Mouse (Mus musculus) frontal cortex, postnatal 36 days (tissue): ENCODE results near the gene Hoxb1.

ENCODE experiments used
- DNase-seq, 2 experiments: peaks; one replicate each; pipeline ENCODE4 v3.0.0; 2022; ENCODE audit warnings: low spot score in 2 of 2

Hoxb1 gene

GRCm38 (mm10) chr11:96350341-96350624, 15.3 kb upstream of the Hoxb1 start, which contains the start of gene Hoxb2:
Gene Hoxb2, plus strand, starts transcription at chr11:96350525.
- DNase-seq = no peak

- DNase-seq = no peak
Measured at GRCm38 (mm10) chr11:96350791-96351190, 14.8 kb upstream of the Hoxb1 start.

- no peak for DNase-seq
Measured at GRCm38 (mm10) chr11:96351312-96351711, 14.2 kb upstream of the Hoxb1 start.

- DNase-seq = no peak
Measured at GRCm38 (mm10) chr11:96351831-96352230, 13.7 kb upstream of the Hoxb1 start.

GRCm38 (mm10) chr11:96352691-96353521, 12.6 kb upstream of the Hoxb1 start:
- DNase-seq = peak in 1 of 2 experiments; percentile 4

GRCm38 (mm10) chr11:96353522-96353841, 12.1 kb upstream of the Hoxb1 start:
- no peak for DNase-seq

GRCm38 (mm10) chr11:96353939-96354338, 11.6 kb upstream of the Hoxb1 start:
- no peak for DNase-seq

- no peak for DNase-seq
Measured at GRCm38 (mm10) chr11:96354376-96354775, 11.2 kb upstream of the Hoxb1 start.

GRCm38 (mm10) chr11:96354801-96355311, 10.7 kb upstream of the Hoxb1 start:
- no peak for DNase-seq

- no peak for DNase-seq
Measured at GRCm38 (mm10) chr11:96363807-96364206, 1.7 kb upstream of the Hoxb1 start.

GRCm38 (mm10) chr11:96366092-96367041, 815 bp downstream of the Hoxb1 start:
- DNase-seq = no peak

- no peak for DNase-seq
Measured at GRCm38 (mm10) chr11:96367141-96367540, 1.6 kb downstream of the Hoxb1 start.

- no peak for DNase-seq
Measured at GRCm38 (mm10) chr11:96368686-96369085, 3.1 kb downstream of the Hoxb1 start.

GRCm38 (mm10) chr11:96369140-96369539, 3.6 kb downstream of the Hoxb1 start:
- DNase-seq = no peak

GRCm38 (mm10) chr11:96371726-96372125, 6.2 kb downstream of the Hoxb1 start:
- DNase-seq = no peak

- DNase-seq = no peak
Measured at GRCm38 (mm10) chr11:96372519-96372918, 7.0 kb downstream of the Hoxb1 start.

GRCm38 (mm10) chr11:96374810-96375209, 9.3 kb downstream of the Hoxb1 start:
- DNase-seq = no peak

GRCm38 (mm10) chr11:96383381-96383780, 17.8 kb downstream of the Hoxb1 start:
- no peak for DNase-seq

GRCm38 (mm10) chr11:96387635-96388034, 22.1 kb downstream of the Hoxb1 start:
- DNase-seq = no peak

- DNase-seq = no peak
Measured at GRCm38 (mm10) chr11:96396772-96397626, 31.4 kb downstream of the Hoxb1 start.

GRCm38 (mm10) chr11:96397806-96398335, 32.3 kb downstream of the Hoxb1 start:
- DNase-seq = no peak
